Mouse (Mus musculus) intestine, embryonic 14.5 days (tissue): ENCODE measurements around the gene Rtp3. TPM values are rescaled to one million over a fixed set of nuclear protein-coding genes. Genes with fewer than 3 reads are reported as not detected.

Source experiments
- ATAC-seq: fragments of 200-750 bp; cut with Nextera tagmentation; replicated peaks from 2 replicates; pipeline ENCODE4 v1.8.0; 2017; ENCODE audit warnings: low read depth, moderate number of reproducible peaks, moderate TSS enrichment, moderate library complexity; ENCODE audit not compliant: low FRiP score, low TSS enrichment
- DNase-seq: peaks from one replicate; pipeline ENCODE4 v3.0.0-alpha.2; 2018; ENCODE audit warnings: low spot score
- H3K27ac ChIP-seq: fragments of 300-500 bp; sonication (generic); 2 replicates; pipeline ENCODE4 v1.5.1; 2014; ENCODE audit warnings: low read depth, mild to moderate bottlenecking, control low read depth
- H3K27me3 ChIP-seq: fragments of 300-500 bp; sonication (generic); replicated peaks from 2 replicates; pipeline ENCODE4 v1.6.1; 2014; ENCODE audit warnings: low read length, control low read depth; ENCODE audit not compliant: control insufficient read depth, insufficient read depth
- H3K36me3 ChIP-seq: fragments of 300-500 bp; sonication (generic); 2 replicates; pipeline ENCODE4 v1.6.1; 2014; ENCODE audit warnings: low read length, control low read depth; ENCODE audit not compliant: control insufficient read depth, insufficient read depth
- H3K4me1 ChIP-seq: fragments of 300-500 bp; sonication (generic); replicated peaks from 2 replicates; pipeline ENCODE4 v1.6.1; 2014; ENCODE audit warnings: low read length, control low read depth, mixed read lengths; ENCODE audit not compliant: control insufficient read depth, insufficient read depth
- H3K4me2 ChIP-seq: fragments of 300-500 bp; sonication (generic); 2 replicates; pipeline ENCODE4 v1.6.1; 2014; ENCODE audit warnings: low read length
- H3K4me3 ChIP-seq: fragments of 300-500 bp; sonication (generic); 2 replicates; pipeline ENCODE4 v1.5.1; 2014; ENCODE audit warnings: low read depth, low read length, control low read depth, mixed read lengths
- H3K9ac ChIP-seq: fragments of 300-500 bp; sonication (generic); 2 replicates; pipeline ENCODE4 v1.6.1; 2014; ENCODE audit warnings: mild to moderate bottlenecking, low read length
- H3K9me3 ChIP-seq: fragments of 300-500 bp; sonication (generic); 2 replicates; pipeline ENCODE4 v1.6.1; 2016; ENCODE audit warnings: low read length, control low read depth; ENCODE audit not compliant: control insufficient read depth
- WGBS: fragments of 180-500 bp; shearing (Covaris S2); extraction: QIAGEN DNeasy Blood & Tissue Kit; methylation state at CpG from one replicate; pipeline ENCODE4 v1.1.7; 2014; 5-methylcytosine and 5-hydroxymethylcytosine counted together
- polyA plus RNA-seq: library from polyadenylated mRNA; unstranded; fragments of >200 nt; fragmentation: Nextera tagmentation; extraction: Ambion mirVana; gene quantifications from 2 replicates; pipeline ENCODE4 v1.2.1, GENCODE M21; 2014

Rtp3 gene
- polyA plus RNA-seq, 1 experiment from 2014 or later, result 0.14 TPM

DNA sequence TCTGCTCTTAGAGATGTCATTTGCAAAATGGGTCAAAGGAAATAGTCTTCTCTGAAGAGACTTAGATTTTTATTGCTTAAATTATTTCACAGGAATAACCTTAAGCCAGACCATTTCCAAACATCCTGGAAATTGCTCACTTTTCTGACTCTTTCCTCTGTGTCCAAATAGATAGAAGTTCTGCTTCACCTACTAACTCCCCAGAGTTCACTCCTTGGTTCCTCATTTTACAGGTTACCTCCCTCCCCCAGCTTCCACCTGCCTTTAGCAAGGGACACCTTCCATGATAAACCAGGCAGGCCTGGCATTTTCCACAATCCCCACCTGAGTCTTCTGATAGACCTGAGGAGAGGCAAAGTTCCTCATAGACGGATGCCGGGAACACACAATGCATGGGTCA is 16.2 kb upstream of the Rtp3 start:
- WGBS, result 90% methylated on average over 2 of the region's 2 CpGs
- no peak for DNase-seq
- Histone ChIP-seq H3K4me2 (no peak overlapping the region), H3K9me3 (no peaks in the 10 kb centered on the region), H3K27me3 (no peaks in the 10 kb centered on the region), H3K27ac (no peak overlapping the region), H3K4me3 (no peak overlapping the region), H3K4me1 (no peaks in the 10 kb centered on the region), H3K9ac (no peak overlapping the region), H3K36me3 (no peaks in the 10 kb centered on the region)
- ATAC-seq, result no peak

DNA sequence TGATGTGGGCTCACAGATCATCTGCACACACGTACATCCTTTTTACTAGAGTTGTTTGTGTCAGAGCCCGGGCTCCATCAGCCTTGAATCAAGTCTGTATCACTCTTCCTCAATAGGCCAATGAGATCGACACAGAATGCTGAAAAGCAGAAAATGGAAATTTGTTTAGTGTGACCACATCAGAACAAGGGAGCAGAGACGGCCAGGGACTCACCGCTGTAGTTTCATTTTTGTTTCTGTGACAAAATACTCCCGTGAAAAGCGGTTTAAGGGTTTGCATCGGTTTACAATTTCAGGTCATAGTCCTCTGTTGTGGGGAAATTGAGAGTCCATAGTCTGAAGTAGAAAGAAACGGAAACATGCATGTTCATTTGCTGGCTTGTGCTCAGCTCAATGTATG is 12.9 kb upstream of the Rtp3 start:
- H3K9me3 ChIP-seq, result no peaks in the 10 kb centered on the region
- H3K27ac ChIP-seq, result no peak overlapping the region
- ATAC-seq, result no peak
- H3K4me3 ChIP-seq, result no peak overlapping the region
- no peak overlapping the region for H3K4me2 ChIP-seq
- H3K27me3 ChIP-seq, result no peaks in the 10 kb centered on the region
- no peaks in the 10 kb centered on the region for H3K4me1 ChIP-seq
- DNase-seq, result no peak
- H3K9ac ChIP-seq, result no peak overlapping the region
- WGBS, result 89% methylated on average over 9 of the region's 9 CpGs
- H3K36me3 ChIP-seq, result no peaks in the 10 kb centered on the region

DNA sequence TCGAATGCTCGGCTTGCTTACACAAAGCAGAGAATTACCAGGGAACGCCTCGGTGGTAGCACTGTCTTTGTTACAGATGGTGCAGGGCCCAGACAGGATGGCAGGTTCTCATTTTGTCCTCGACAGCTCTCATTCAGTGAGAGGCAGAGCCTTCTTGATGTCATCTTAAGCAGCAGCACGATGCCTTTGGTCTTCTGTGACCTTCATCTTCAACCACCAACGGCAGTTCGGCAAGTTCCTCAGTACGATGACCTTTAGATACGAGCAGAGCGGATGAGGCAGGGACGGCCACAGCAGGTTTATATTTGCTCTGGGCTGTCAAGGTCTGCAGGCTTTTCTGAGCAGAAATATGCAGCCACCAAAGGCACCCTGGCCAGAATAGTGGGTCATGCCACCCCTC is 11.2 kb upstream of the Rtp3 start:
- H3K9me3 ChIP-seq, result no peaks in the 10 kb centered on the region
- H3K36me3 ChIP-seq, result no peaks in the 10 kb centered on the region
- no peak for ATAC-seq
- no peak for DNase-seq
- no peak overlapping the region for H3K4me2 ChIP-seq
- 74% methylated on average over 12 of the region's 12 CpGs for WGBS
- no peaks in the 10 kb centered on the region for H3K27me3 ChIP-seq
- no peak overlapping the region for H3K4me3 ChIP-seq
- no peak overlapping the region for H3K9ac ChIP-seq
- H3K27ac ChIP-seq, result no peak overlapping the region
- no peaks in the 10 kb centered on the region for H3K4me1 ChIP-seq

DNA sequence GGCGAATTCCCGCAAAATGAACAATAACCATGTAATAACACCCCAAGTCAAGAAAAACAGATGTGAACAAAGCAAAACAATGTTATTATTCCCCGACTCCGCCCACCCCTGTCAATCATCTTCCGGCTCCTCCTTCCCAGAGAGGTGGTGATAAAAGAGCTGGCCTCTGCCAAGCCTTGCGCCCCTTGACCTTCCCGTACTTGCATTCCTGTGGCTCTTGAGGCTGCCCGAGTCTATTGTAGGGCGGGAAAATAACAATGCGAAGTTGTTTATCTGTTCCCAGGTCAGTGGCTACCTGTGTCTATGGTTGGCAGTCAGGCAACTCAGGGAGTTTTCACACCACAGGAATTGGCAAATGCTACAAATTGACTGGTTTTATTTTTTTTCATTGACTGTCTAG is 9.5 kb upstream of the Rtp3 start:
- no peak overlapping the region for H3K9ac ChIP-seq
- H3K4me3 ChIP-seq, result no peak overlapping the region
- 73% methylated on average over 10 of the region's 10 CpGs for WGBS
- no peaks in the 10 kb centered on the region for H3K27me3 ChIP-seq
- H3K36me3 ChIP-seq, result no peaks in the 10 kb centered on the region
- no peak for ATAC-seq
- no peak overlapping the region for H3K4me2 ChIP-seq
- H3K9me3 ChIP-seq, result no peaks in the 10 kb centered on the region
- no peak overlapping the region for H3K27ac ChIP-seq
- no peak for DNase-seq
- H3K4me1 ChIP-seq, result no peaks in the 10 kb centered on the region

DNA sequence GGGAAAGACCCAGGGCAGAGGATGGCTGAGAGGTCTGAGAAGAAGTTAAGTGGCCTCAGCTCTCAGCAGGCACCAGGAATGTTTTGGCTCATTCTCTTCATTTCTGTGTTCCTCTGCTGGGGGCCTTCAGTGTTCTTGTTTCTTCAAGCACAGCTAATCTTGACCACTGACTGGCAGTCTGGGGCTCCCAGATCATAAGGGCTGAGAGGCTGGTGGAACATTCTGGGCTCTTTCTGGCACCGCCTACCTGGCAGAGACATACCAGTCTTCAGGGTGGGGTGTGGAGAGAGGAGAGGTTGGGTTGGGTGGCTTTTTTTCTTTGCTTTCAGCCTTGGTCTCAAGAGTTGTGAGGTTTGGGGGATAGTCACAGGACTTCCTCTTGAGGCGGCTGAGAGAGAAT is 8.7 kb upstream of the Rtp3 start:
- 94% methylated on average over 2 of the region's 2 CpGs for WGBS
- DNase-seq (no peak), ATAC-seq (no peak)
- no peak overlapping the region for H3K27ac ChIP-seq
- H3K4me3 ChIP-seq, result no peak overlapping the region
- H3K9me3 ChIP-seq, result no peaks in the 10 kb centered on the region
- no peaks in the 10 kb centered on the region for H3K36me3 ChIP-seq
- H3K27me3 ChIP-seq, result no peaks in the 10 kb centered on the region
- no peak overlapping the region for H3K9ac ChIP-seq
- no peak overlapping the region for H3K4me2 ChIP-seq
- no peaks in the 10 kb centered on the region for H3K4me1 ChIP-seq

DNA sequence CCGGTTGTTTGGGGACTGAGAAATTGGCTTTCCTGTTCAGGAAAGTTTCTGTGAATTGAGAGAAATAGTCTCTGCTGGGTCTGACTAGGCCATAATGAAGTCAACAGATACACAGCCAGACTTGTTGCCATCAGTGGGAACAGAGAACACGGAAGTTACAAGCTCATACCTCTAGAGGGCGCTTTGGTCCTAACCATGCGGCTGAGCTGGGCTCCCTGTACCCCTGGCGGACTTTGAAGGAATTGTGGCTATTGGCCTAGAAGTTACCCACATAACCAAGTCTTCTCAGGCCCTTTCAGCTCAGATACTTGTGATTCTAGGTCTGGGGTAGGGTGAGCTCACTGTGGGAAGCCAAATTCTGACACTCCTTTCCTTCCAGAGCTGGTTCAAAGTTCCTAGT is 6.9 kb upstream of the Rtp3 start:
- Histone ChIP-seq H3K4me2 (no peak overlapping the region), H3K27ac (no peak overlapping the region), H3K27me3 (no peaks in the 10 kb centered on the region), H3K4me1 (no peaks in the 10 kb centered on the region), H3K9ac (no peak overlapping the region), H3K36me3 (no peaks in the 10 kb centered on the region), H3K9me3 (no peaks in the 10 kb centered on the region), H3K4me3 (no peak overlapping the region)
- 6% methylated on average over 5 of the region's 5 CpGs for WGBS
- 0 out of 2 replicates have a peak, but pooled peaks have one; percentile 20 for ATAC-seq
- DNase-seq, result peak; percentile 69

DNA sequence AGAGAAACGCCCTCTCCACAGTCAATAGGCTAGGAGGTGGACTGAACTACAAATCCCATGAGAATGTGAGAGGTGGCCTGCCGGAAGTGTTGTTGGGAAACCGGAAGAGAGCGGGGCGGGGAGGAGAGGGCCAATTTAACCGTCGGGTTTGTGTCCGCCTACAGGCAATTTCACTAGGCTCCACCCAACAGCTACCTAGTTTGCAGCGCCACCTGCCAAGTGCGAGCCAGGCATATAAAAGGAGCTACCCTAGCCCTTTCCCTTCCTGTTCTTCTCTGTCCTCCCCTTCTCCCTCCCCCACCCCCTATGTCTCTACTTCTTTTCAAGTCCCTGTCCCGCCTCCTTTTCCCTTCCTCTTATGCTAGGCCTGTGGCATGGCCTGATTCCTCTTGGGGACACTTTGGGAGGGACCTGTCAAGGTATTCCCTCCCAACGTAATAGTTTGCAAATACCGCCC is 4.4 kb upstream of the Rtp3 start:
- WGBS, result 8% methylated on average over 13 of the region's 13 CpGs
- ATAC-seq (peak; percentile 80), DNase-seq (peak; percentile 79)
- Histone ChIP-seq H3K9ac (0 out of 2 replicates have a peak overlapping the region, but pooled peaks have one; percentile 37), H3K9me3 (no peaks in the 10 kb centered on the region), H3K36me3 (no peaks in the 10 kb centered on the region), H3K27ac (no peak overlapping the region), H3K4me3 (peak overlapping the region; percentile 42), H3K4me2 (peak overlapping the region; percentile 50), H3K4me1 (peaks cover 3% of the 10 kb centered on the region; the same call in 1 of the 2 replicates), H3K27me3 (no peaks in the 10 kb centered on the region)

DNA sequence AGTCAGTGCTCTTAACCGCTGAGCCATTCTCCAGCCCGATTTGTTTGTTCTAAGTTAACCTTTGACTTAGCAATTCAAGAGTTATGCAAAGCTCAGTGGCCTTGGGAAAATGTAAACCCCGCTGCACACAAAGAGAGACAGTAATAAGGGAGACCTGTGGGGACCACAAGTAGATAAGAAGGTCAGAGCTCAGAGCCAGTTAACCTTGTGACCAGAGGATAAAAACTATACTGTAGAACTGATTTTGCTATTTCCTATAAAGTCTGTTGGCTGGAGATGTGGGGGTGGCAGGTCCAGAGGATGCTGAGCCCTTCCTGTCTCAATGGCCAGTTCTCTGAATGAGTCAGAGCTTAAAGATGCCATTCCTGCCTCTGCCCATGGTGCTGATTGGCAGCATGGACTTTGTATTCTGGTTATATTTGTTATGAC is 2.9 kb upstream of the Rtp3 start:
- WGBS, result 26% methylated on average over 3 of the region's 3 CpGs
- Histone ChIP-seq H3K4me2 (no peak overlapping the region), H3K4me3 (no peak overlapping the region), H3K27me3 (no peaks in the 10 kb centered on the region), H3K9me3 (no peaks in the 10 kb centered on the region), H3K36me3 (no peaks in the 10 kb centered on the region), H3K4me1 (peaks cover 3% of the 10 kb centered on the region; the same call in 1 of the 2 replicates), H3K9ac (no peak overlapping the region), H3K27ac (no peak overlapping the region)
- peak; percentile 33; the same call in 1 of the 2 replicates for ATAC-seq
- DNase-seq, result peak; percentile 66

DNA sequence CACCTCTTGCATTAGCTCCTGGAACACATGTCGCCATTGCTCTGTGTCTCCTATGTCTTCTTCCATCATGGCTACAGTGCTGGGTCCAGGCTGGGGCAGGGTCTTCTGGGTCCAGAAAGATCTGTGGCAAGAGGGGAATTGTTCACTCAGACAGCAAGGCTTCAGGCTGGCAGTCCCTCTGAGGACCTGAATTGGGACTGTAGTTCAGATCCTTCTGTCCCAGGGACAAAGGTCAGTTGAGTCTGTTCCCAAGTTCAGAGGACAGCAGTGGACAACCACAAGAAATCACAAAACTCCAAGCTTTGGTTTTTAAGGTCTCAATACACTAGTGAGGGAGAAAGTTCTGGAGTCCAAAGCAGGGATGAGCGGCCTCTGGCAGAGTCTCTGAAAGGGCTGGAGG is 840 bp downstream of the Rtp3 start:
- 88% methylated on average over 2 of the region's 2 CpGs for WGBS
- DNase-seq (no peak), ATAC-seq (no peak)
- no peaks in the 10 kb centered on the region for H3K27me3 ChIP-seq
- H3K9me3 ChIP-seq, result no peaks in the 10 kb centered on the region
- no peak overlapping the region for H3K4me3 ChIP-seq
- H3K27ac ChIP-seq, result no peak overlapping the region
- peaks cover 3% of the 10 kb centered on the region; the same call in 1 of the 2 replicates for H3K4me1 ChIP-seq
- H3K9ac ChIP-seq, result no peak overlapping the region
- H3K4me2 ChIP-seq, result no peak overlapping the region
- H3K36me3 ChIP-seq, result no peaks in the 10 kb centered on the region
